Comparison of ENCODE assay signal across 12 mouse cellular contexts in the genomic region with DNA sequence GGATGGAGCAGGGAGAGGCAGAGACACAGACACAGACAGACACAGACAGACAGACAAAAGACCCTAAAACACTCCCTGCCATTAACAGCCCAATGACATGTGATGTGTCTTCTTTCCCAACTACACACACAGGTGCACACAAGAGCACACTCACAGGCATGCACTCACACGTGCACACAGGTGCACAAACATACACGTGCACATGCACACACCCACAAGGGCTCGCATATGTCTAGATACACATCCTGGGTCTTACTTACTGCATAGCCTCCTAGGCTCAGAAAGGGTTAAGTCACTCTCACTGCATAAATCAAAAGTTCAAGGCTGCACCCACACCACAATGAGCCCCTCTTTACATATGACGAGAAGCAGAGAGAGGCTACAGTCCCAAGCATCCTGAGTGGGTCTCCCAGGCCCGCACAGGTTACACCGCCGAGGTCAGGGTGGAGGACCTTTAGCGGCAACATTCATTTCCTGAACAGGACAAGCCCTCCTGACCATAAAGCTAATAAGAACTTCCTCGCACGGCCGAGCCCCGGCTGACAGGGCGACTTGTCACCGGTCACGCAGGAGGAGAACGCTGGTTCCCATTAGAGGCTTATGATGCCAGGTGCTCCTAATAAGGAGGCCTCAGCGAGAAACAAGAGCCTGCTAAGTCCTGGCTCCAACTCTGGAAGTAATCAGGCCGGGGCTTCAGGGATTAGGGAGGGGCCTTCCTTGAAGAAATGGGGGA. TPM values are rescaled to one million over a fixed set of nuclear protein-coding genes. Genes with fewer than 3 reads are reported as not detected.
DNase-seq lines count a peak whose midpoint lies in the region; ATAC-seq and TF ChIP-seq lines count a peak whose summit lies in the region.
"Had no signal": no experiment of that assay in that cellular context is flagged by ENCODE, and none has a peak within 500 bp of the region (broad histone marks: within the 10 kb centered on the region; RNA-seq: fewer than 3 reads in every experiment).

No protein-coding gene starts in this region.

- H3K9ac ChIP-seq in hindbrain, embryonic 12.5 days = no peak overlapping the region
- no peak overlapping the region for H3K9ac ChIP-seq in hindbrain, postnatal 0 days (replicated peaks; ENCODE audit: low read length)
- H3K9ac ChIP-seq in embryonic facial prominence, embryonic 13.5 days = 0 out of 2 replicates have a peak overlapping the region, but pooled peaks have one; percentile 2
- H3K9ac ChIP-seq: hindbrain, embryonic 15.5 days; lung, embryonic 14.5 days had no signal

- peak overlapping the region; percentile 11; the same call in 1 of the 2 replicates for H3K4me2 ChIP-seq in hindbrain, embryonic 12.5 days (replicated peaks)
- H3K4me2 ChIP-seq in hindbrain, postnatal 0 days (ENCODE audit: low read depth, low read length) = no peak overlapping the region
- peak overlapping the region; percentile 44 for H3K4me2 ChIP-seq in embryonic facial prominence, embryonic 13.5 days
- H3K4me2 ChIP-seq: hindbrain, embryonic 15.5 days; lung, embryonic 14.5 days had no signal

- no peaks in the 10 kb centered on the region for H3K9me3 ChIP-seq in hindbrain, embryonic 12.5 days (replicated peaks)
- H3K9me3 ChIP-seq in hindbrain, postnatal 0 days (ENCODE audit: low read length) = no peaks in the 10 kb centered on the region
- H3K9me3 ChIP-seq in embryonic facial prominence, embryonic 13.5 days = no peaks in the 10 kb centered on the region
- H3K9me3 ChIP-seq: hindbrain, embryonic 15.5 days had no signal

- H3K4me3 ChIP-seq in hindbrain, embryonic 12.5 days = no peak overlapping the region
- H3K4me3 ChIP-seq in hindbrain, postnatal 0 days (ENCODE audit: low read length) = no peak overlapping the region
- H3K4me3 ChIP-seq in brown adipose tissue, adult 24 weeks (ENCODE audit: insufficient read depth, low read depth, low read length) = no peak overlapping the region
- H3K4me3 ChIP-seq in embryonic facial prominence, embryonic 13.5 days = 0 out of 2 replicates have a peak overlapping the region, but pooled peaks have one; percentile 3
- H3K4me3 ChIP-seq: hindbrain, embryonic 15.5 days had no signal

- no peak for ATAC-seq in hindbrain, embryonic 12.5 days (ENCODE audit: low FRiP score)
- no peak for ATAC-seq in hindbrain, postnatal 0 days
- ATAC-seq in embryonic facial prominence, embryonic 13.5 days (ENCODE audit: insufficient number of reproducible peaks, insufficient read depth, low FRiP score, low TSS enrichment, low read depth) = no peak
- ATAC-seq in megakaryocyte, adult 5-6 weeks (ENCODE audit: poor library complexity, severe bottlenecking) = peak; percentile 20; the same call in 1 of the 2 replicates

- WGBS in hindbrain, embryonic 12.5 days = 31% methylated on average over 18 of the region's 18 CpGs
- WGBS in hindbrain, postnatal 0 days = 50% methylated on average over 18 of the region's 18 CpGs
- 14% methylated on average over 18 of the region's 18 CpGs for WGBS in embryonic facial prominence, embryonic 13.5 days

- no peaks in the 10 kb centered on the region for H3K27me3 ChIP-seq in hindbrain, embryonic 12.5 days
- no peaks in the 10 kb centered on the region for H3K27me3 ChIP-seq in hindbrain, postnatal 0 days (ENCODE audit: insufficient read depth, low read length)
- peaks cover 43% of the 10 kb centered on the region for H3K27me3 ChIP-seq in embryonic facial prominence, embryonic 13.5 days
- H3K27me3 ChIP-seq: hindbrain, embryonic 15.5 days had no signal

- H3K36me3 ChIP-seq in hindbrain, embryonic 12.5 days = no peaks in the 10 kb centered on the region
- H3K36me3 ChIP-seq in hindbrain, postnatal 0 days (ENCODE audit: insufficient read depth, low read length) = no peaks in the 10 kb centered on the region
- H3K36me3 ChIP-seq in embryonic facial prominence, embryonic 13.5 days = no peaks in the 10 kb centered on the region
- H3K36me3 ChIP-seq: hindbrain, embryonic 15.5 days had no signal

- no peak for TF ChIP-seq CTCF in hindbrain, postnatal 0 days (IDR thresholded peaks at IDR 0.05; ENCODE audit: low read depth)

- DNase-seq in hindbrain, postnatal 0 days (ENCODE audit: low spot score) = no peak
- DNase-seq in lung, postnatal 10 days = no peak
- no peak for DNase-seq in c-Kit-positive CD71-positive TER-119-positive erythroid progenitor cells, embryonic 14.5 days (ENCODE audit: low spot score)
- DNase-seq in kidney, adult 9 months = no peak
- DNase-seq: cerebellum, adult 8-10 months; layer of hippocampus, postnatal 36 days; lung, embryonic 14.5 days had no signal

- no peak overlapping the region for H3K27ac ChIP-seq in hindbrain, embryonic 12.5 days
- H3K27ac ChIP-seq in hindbrain, postnatal 0 days = no peak overlapping the region
- peak overlapping the region; percentile 58 for H3K27ac ChIP-seq in brown adipose tissue, adult 24 weeks (replicated peaks; ENCODE audit: low read depth, low read length)
- H3K27ac ChIP-seq in embryonic facial prominence, embryonic 13.5 days = no peak overlapping the region
- H3K27ac ChIP-seq: hindbrain, embryonic 15.5 days had no signal

- H3K4me1 ChIP-seq in hindbrain, embryonic 12.5 days = peaks cover 41% of the 10 kb centered on the region
- no peaks in the 10 kb centered on the region for H3K4me1 ChIP-seq in hindbrain, postnatal 0 days (ENCODE audit: insufficient read depth, low read length)
- peaks cover 37% of the 10 kb centered on the region for H3K4me1 ChIP-seq in brown adipose tissue, adult 24 weeks (ENCODE audit: control insufficient read depth, insufficient read depth, insufficient read length, low read length)
- H3K4me1 ChIP-seq in embryonic facial prominence, embryonic 13.5 days = peaks cover 44% of the 10 kb centered on the region

RNA-seq across cellular contexts. Expression of gene Zbtb16, which starts 13.3 kb away (rescaled TPM):
- 6.8 and 6.9 TPM in 2 replicates for polyA plus RNA-seq in hindbrain, embryonic 12.5 days (2016; fragmentation: Nextera tagmentation; extraction: Ambion mirVana)
- total RNA-seq in hindbrain, postnatal 0 days (2014; rRNA removed) = 11.2 and 13.5 TPM in 2 replicates
- 5.4 and 6.8 TPM in 2 replicates for polyA plus RNA-seq in hindbrain, postnatal 0 days (2015; fragmentation: Nextera tagmentation; extraction: Ambion mirVana)
- polyA plus RNA-seq in brown adipose tissue, adult 24 weeks (2012; ENCODE audit: insufficient read depth, insufficient read length, missing spikeins) = 6.8 and 7.9 TPM in 2 replicates
- 1.9 and 2.2 TPM in 2 replicates for polyA plus RNA-seq in embryonic facial prominence, embryonic 13.5 days (2015; fragmentation: Nextera tagmentation; extraction: Ambion mirVana)
- total RNA-seq in megakaryocyte, adult 5-6 weeks (2015) = 1.9 and 3.0 TPM in 2 replicates
- total RNA-seq in megakaryocyte, adult 5-6 weeks (2017) = 2.2 and 2.7 TPM in 2 replicates
